Mouse (Mus musculus) naive thymus-derived CD4-positive, alpha-beta T cell, adult 2 months (primary cell): ENCODE results near the gene Fam8a1.

Experiments used
- DNase-seq: peaks from one replicate; pipeline ENCODE4 v3.0.0-alpha.2; 2011; ENCODE audit warnings: low read depth

Gene Fam8a1

DNA sequence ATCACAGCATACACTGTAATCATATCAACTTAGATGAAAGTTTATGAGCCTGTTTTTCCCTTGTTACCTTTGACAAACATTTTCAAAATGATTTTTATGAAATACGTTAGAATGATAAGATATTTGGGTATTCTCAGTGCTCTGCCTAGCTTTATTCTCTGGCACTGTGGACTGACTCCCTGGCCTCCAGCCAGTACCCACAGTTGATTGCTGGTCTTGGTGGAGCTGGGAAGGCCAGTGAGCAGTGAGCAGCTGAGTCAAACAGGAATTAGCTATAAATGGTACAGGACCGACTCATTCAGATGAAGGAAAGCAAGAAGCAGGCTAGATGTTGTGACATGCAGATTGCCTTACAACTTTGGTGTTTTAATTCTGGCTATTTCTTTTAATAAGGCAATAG is 5.3 kb downstream of the Fam8a1 start:
- no peak for DNase-seq

DNA sequence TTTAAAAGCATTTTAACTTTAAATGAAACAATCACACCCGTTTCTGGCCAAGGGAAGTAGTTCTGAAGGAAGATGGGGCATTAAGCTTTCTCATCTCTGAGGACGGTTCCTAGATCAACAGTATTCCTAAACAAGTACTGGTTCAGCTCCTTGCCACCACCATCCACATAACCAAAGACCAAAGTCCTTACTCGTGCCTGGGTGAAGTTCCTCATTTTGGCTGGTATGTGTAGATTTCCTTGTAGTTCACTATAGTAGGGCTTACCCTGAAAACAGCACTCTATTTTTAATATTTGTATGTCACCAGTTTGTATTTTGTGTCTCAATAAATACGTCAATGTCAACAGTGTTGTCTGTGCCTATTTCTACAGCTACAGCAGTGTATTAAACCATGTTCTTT is 8.4 kb downstream of the Fam8a1 start:
- DNase-seq, result no peak

DNA sequence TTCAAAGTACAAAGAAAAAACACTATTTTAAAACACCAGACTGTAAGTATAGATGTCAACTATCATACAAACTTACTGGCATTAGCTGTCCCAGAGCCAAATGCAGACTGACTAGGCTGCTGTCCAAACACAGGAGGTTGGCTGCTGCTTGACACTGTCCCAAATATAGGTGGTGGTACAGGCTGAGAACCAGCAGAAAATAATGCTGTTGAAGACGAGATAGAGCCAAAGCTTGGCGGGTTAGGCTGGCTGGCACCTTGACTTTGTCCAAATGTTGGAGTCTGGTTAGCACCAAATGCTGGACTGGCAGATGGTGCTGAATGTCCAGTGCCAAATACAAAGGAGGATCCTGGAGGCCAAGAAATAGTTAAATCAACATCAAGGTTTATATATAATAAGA is 13.6 kb downstream of the Fam8a1 start:
- no peak for DNase-seq

DNA sequence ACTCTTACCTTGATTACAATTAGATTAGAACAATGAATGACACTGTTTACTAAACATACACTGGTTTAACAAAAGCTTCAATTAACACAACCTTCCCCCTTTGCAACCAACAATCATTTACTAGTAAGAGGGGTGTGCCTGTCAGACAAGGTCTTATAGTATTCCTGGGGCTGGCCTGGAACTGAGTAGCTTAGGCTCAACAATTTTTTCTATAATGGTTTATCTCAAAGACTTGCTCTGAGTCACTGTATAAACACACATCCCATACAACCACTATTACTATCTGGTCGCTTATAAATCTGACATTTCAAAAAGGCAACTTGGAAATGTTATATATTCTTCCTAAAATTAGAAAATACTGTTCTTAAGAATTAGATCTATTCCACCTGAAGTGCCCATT is 14.0 kb downstream of the Fam8a1 start:
- DNase-seq, result no peak

DNA sequence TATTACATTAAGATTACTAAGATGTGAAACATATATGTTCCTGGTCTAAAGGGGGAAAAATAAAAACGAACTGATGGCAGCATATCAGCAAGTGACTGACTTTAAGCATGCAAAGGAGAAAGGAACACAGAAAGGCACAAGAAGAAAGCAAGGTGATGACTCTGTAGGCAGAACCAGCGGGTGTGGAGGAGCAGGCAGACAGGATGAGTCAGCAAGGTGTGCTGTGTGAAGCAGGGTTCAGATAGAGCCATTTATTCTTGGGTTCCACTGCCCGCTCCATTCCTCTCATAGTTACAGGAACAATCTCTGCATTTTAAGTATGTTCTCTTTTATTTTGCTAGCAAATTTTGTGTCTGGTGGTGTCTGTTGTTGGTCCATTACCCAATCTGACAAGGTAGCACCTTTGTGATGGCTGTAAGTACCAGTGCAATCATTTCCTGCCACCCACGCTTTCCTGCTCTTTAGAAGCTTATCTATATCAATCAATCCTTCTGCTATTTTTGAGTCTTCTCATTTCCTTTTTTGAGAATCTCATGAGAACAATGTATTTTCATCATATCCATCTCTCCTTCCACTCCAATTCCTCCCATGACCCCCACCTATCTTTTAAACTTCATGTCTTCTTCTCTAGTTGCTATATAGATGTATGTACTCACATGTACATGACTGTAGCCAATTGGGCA is 21.4 kb downstream of the Fam8a1 start:
- DNase-seq, result peak; percentile 87

DNA sequence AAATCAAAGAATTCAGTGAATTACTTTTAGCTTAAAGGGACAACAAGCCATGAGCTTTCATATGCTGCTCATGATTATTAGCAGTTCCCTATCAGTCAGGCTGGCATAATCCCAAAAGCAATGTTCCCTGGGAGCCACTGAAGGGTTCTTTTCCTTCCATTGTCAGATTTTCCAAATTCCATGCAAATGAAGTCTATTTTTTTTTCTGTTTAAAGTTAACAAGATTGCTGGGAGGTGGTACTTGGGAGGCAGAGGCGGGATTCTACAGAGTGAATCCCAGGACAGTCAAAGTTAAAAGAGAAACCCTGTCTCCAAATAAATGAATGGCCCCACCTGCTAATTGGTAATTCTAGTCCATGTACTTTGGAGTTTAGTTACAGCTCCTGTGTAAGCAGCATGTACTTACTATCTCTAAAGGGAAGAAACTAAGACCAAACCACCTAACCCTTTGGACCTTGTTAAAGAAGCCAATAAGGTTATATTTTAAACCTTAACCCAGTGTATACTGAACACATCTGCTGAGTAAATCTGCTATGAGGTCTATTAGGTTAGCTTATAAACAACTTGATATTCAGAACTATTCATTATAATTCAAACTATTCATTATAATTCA is 26.1 kb downstream of the Fam8a1 start:
- DNase-seq, result no peak

DNA sequence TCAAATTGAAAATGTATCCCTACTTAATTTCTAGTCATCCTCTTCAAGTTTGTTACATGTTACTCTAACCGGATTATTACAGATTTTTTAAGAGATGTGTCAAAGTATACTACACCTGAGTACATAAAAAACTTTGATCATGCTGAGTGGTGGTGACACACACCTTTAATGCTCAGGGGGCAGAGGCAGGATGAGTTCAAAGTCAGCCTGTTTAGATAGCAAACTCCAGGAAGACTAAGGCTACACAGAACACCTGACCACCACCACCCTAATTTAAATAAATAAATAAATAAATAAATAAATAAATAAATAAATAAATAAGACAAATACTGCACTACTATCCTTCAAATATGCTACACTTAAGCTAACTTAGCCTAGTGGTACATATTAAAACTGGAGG is 26.6 kb downstream of the Fam8a1 start:
- no peak for DNase-seq

DNA sequence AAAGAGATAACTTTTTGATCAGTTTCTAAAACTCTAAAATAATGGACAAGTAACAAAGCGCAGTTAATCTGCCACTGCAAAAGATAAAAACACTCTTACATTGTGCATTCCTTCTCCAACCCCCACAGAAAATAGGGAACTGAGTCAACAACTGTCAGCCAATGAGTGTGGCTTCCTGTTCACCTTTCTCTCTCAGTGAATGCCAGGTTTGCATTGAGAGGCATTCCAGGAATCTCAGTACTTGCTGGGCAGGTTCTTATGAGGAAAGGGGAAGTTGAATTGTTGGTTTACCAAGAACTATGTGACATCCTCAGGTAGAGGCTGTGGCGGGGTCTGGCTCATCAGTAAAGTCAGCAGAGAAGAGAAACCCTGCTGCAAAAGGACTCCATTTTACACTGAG is 27.5 kb downstream of the Fam8a1 start:
- DNase-seq, result no peak

DNA sequence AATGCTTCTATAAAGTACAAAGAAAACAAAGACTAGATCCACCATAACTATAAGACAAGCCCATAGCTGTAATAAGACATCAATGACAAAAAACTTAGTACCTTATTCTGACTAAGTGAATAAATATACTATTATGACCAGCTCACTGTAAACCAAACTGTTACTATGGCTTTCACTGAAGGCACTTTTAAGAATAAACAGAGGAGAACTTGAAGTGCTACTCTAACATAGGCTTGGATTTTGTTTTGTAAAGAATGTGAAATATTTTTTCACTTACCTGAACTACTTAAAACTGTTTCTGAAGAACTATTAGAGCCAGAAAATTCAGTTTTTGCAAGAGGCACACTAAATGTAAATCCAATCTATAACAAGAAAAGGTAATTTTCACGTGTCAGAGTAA is 30.1 kb downstream of the Fam8a1 start:
- DNase-seq, result no peak

DNA sequence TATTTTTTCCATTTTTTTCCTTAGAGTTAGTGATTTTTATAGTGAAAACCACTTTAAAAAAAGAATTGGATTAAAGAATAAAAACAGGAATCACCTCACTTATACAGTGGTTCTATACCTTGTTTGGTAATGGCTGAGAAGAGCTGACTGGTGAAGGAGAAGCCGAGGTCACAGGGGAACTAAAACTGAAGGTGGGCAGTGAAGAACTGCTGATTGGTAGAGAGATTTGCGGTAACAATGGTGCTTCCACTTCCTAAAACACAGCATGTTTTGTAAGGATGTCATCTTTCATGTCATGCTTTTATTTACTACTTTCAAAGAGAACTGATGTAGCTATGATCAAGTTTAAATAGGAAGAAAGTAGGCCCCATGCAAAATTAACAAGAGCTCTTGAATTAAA is 32.2 kb downstream of the Fam8a1 start:
- DNase-seq, result no peak

DNA sequence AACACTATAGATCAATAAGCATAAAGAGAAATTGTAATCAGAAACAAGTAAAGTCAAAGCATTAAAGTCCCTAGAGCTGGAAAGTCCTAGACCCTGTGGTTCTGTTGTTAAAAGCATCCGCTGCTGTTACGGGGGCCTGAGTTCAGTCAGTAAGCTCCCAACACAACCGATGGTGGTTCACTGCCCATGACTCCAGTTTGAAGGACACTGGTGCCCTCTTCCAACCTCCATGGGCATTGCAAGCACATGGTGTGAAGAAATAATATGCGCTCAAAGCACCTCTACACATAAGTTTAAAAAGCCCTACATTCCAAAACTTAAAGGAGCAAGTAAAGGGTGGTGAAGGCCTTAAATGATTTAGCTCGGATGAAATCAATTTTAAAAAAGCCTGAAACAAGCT is 33.8 kb downstream of the Fam8a1 start:
- DNase-seq, result peak; percentile 49

DNA sequence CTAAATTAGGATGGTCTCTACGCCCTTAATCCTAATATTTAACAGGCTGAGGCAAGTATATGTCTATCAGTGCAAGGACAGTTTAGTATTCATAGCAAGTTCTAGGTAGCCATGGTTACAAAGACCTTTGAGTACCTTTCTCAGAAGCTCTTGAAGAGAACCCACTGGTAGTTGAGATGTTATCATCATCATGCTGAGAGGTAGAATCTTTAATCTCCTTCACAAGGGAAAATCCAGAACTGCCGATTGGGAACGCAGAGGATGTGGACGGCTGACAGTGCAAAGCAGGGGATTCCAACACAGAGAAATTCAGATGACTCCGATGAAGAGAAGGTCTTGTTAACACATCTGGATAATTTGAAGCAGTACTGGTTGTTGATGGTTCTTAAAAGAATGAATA is 44.2 kb downstream of the Fam8a1 start:
- DNase-seq, result no peak

DNA sequence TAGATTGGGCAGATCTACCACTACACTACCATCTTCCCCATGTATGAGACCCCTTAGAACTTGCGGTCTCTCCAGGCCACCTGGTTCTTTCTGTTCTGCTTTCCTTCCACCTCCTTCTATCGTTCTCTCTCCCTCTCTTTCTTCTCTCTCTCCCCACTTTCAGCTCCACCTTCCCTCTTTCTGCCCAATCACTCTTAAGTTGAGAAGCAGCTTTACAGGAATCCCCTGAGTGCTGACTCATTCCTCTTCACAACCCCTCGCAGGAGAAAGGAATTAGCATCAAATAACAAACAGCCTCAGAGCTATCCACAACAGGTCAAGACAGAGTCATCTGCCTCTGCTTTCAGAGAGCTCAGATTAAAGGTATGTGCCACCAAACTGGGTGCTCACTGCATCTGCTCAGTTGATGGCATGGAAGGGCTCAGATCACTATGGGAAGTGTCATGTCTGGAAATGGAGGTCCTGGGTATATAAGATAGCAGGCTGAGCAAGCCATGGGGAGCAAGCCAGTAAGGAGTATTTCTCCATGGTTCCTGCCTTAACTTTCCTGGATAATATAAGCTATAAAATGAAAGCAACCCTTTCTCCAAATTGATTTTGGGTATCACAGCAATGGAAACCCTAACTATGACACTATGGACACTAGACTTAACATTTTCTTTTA is 46.8 kb downstream of the Fam8a1 start:
- no peak for DNase-seq

DNA sequence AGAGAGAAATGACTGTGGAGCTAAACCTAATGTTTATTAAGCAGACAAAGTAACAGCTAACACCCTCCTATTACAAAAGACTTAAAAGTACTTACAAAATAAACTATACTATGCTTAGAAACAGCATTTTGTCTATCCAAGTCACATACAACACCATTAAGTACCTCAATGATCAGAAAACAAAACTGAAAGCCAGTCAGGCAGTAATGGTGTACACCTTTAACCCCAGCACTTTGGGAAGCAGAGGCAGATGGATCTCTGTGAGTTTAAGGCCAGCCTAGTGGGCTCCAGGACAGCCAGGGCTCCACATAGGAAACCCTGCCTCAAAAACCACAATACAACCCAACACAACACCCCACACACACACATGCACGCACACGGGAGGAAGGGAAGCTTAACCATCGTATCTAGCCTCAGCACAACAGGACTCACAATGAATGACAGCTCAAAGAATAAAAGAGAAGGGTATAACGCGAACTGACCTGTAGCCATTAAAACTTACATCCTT is 49.6 kb downstream of the Fam8a1 start:
- DNase-seq, result peak; percentile 41

DNA sequence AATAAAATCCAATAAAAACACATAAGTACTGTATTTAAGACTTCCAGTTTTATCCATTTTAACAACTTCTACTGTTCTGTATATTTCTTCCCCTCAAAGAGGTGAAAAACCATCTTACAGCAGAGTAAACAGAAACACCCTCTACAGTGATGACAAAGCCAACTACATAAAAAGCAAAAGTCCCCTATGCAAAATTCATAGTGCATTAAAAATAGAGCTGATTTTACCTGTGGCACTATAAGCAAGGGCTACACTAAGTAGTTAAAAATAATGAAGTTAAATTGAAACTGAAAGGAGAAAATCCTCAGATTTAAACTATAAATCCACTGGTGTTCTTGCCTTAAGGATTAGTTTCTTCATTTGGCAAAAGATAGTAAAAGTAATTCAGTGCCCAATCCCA is 51.7 kb downstream of the Fam8a1 start:
- DNase-seq, result no peak

DNA sequence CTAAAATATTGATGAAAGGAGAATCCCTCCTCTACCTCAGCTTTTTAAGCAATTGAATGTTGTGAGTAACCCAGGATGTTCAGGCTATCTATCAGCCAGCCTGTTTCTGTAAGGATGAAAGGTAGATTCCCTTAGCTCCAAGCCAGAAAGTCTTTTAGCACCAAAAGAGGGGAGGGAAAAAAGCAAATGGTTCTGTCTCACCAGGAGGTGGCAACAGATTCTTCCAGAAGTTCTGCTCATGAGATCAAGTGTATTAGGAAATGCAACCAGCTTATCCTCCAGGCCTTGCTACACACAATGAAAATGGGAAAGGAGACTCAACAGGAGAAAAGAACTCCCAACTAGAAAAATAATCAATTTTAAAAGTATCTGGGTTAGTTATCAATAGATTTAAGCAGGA is 55.0 kb downstream of the Fam8a1 start:
- DNase-seq, result peak; percentile 62

DNA sequence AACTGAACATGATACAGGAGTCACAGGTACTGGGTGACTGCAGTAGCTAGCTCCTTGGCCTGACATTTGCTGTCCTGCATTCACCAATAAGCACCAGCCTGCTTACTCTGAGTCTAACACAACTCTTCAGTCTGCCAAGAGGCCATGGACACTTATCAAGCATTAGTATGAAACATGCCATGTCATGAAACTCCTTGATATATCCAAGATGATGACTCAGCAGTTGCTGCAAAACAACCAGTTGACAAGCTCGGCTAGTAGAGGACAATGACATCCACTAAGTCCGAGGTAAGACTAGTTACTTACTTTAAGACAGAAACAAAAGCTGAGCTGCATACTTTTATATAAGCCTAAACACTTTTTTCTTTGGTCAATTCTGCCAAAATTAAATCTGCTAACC is 55.9 kb downstream of the Fam8a1 start:
- peak; percentile 59 for DNase-seq

DNA sequence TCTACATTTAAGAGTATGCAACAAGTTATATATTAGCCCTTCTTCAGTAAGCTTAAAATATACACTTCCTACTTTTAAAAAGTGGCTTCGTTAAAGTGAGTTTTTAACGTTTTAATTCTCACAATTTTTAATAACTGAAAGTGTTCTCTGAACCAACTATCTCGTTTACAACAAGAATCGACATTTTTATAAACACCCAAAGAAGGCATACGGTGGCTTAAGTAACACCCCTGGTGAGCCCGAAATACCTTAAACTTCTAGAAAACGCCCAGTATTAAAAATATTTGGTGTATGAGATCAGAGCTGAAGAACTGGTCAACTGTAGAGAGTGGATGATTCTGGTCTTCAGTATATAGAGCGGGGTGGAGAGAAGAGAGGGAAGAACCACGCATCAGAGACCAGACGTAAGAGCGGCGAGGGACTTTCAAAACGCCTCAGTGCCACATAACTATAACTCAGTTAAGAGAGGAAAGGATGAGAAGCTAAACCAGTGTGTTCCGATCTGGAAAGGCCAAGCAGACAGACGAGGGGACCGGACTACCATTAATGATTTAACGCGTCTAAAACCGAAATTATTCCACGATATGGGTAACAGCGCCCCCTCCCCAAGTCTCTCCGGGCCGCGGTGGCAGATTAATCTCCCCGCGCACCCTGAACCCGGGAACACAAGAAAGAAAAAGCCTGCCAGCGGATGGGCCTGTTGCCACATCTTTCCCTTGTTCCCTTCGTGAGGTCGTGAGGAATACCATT is 57.1 kb downstream of the Fam8a1 start:
- peak; percentile 56 for DNase-seq

DNA sequence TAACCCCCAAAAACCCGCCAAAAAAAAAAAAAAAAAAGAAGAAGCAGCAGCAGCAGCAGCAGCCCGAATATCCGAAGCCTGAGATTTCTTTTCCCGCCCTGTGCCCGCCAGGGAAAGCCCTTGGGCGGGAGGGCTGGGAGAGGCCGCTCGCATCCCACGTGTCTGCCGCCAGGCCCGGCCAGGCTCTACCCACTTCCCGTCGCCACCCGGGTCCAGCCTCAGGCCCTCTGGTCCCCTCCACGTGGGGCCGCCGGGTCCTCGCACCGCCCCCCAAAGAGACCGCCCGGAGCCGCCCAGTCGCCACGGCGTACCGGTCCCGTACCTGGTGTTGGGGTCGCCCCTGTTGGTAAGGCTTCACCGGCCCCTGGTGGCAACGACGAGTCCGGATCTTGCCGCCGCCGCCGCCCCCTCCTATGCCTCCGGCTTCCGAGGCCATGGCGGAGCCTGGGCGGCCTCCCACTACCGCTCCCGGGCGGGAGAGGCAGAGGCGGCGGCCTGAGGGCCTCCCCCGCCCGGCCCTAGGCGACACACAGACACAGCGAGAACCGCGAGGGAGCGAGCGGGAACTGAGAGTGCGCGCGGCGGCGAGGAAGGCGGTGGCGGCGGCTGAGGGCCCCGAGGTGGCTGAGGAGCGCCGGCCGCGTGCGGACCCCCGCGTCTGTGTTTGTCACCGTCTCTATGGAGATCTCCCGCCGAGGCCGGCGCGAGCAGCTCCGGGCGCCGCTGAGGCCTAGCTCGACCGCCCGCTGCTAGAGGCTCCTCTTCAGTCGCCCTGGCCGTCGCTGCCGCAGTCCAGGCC is 57.9 kb downstream of the Fam8a1 start:
- DNase-seq, result peak; percentile 80
